Mouse (Mus musculus): Measurements from ENCODE around the gene Slc36a2.

DNA sequence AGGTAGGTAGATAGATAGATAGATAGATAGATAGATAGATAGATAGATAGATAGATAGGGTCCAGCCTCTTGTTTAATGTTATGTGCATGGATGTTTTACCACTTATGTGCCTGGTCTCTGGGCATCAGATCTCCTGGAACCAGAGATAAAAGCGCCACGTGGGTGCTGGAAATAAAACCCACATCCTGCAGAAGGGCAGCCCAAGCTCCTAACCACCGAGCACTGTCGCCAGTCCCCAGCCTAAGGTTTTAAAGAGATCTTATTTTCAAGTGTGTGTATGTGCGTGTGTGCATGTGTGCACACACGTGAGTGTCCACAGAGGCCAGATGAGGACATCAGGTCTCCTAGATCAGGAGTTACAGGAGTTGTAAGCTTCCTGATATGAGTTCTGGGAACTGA, 46.2 kb upstream of the Slc36a2 start:
- no peak for TF ChIP-seq CTCF (IDR thresholded peaks at IDR 0.05; ENCODE audit: insufficient read depth, low read depth, low read length)
- no peak for TF ChIP-seq POLR2A (IDR thresholded peaks at IDR 0.05; ENCODE audit: insufficient read depth, low read depth, low read length)
